Mouse (Mus musculus): ENCODE measurements around the gene Hs3st2.

The Hs3st2 gene

GRCm38 (mm10) chr7:121458075-121458474, 66.4 kb downstream of the Hs3st2 start:
- DNase-seq (ENCODE audit: low read depth, low spot score) = no peak

DNA sequence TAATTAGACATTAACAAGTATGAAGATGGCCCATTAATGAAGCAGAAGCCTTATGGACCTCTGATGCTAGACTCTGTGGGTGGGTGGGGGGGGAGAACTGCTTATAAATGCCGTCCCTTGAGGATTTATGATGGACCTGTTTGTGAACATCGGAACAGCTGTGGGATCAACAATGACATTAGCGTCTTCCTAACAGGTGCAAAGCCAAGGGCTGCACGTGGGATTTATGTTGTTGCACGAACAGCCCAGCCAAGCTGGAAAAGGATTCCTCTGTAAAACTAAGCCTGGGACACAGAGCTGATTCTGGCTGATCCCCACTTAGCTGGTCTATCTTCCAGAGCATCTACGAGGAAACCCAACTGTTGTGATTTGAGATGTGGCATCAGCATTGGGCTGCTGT, 69.0 kb downstream of the Hs3st2 start:
- no peak for DNase-seq (ENCODE audit: low read depth, low spot score)

DNA sequence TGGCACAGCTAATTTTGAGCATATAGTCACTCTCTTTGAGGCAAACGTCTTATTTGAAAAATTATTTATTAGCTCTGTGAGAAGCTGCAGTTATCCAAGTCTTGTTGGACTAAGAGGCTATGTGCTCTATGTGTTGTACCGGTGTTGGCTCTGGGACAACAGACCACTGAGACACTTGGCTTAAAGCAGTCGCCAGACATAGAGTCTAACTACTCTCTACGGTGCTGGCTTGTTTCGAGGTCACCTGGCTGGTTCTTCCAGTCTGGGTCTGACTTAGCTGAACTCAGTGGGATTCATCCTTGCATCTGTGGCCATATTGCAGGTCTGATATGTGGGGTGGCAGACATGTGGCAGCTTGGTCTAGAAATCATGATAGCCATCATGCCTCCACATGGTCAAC, 72.8 kb downstream of the Hs3st2 start:
- no peak for DNase-seq (ENCODE audit: low read depth, low spot score)

DNA sequence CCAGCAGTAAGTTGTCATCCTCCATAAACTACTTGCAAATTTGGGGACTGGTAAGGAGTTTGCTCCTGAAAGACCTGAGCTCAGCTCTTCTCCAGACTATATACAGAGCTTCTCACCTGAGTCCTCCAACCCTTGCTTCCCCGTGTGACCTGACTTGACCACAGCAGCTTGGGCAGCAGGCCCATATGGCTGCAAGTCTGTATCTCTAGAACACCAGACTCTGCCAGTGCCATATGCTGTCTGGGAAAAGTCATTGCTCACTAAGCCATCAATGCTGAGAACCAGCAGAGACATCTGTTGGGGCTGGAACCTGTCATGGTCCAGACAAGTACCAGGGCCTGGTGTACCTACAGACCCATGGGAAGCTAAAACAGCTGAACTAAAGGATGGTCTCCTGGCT, 73.5 kb downstream of the Hs3st2 start:
- no peak for DNase-seq (ENCODE audit: low read depth, low spot score)

- DNase-seq (ENCODE audit: low read depth, low spot score) = no peak
Measured at GRCm38 (mm10) chr7:121466331-121466730, 74.7 kb downstream of the Hs3st2 start.

- no peak for DNase-seq (ENCODE audit: low read depth, low spot score)
Measured at GRCm38 (mm10) chr7:121469435-121469834, 77.8 kb downstream of the Hs3st2 start.

GRCm38 (mm10) chr7:121478302-121478701, 86.6 kb downstream of the Hs3st2 start:
- no peak for DNase-seq (ENCODE audit: low read depth, low spot score)

DNA sequence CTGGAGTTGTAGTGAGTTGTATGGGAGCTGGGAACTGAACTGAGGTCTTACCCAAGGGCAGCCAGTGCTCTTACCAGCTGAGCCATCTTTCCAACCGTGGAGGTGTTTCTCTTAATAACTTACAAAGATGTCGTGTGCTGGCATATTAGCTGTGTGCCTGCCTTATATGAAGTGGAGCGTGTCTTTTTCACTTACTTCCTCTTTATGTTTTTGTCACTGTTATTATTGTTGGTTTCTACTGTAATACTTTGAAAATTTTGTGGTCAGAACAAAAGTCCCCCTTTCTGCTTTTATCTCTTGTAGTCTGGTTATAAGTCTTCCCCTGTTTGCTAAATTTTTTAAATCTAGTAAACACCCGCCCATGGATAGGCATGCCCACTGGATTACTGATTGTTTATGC, 88.4 kb downstream of the Hs3st2 start:
- no peak for DNase-seq (ENCODE audit: low read depth, low spot score)

- DNase-seq (ENCODE audit: low read depth, low spot score) = no peak
Measured at GRCm38 (mm10) chr7:121484590-121484989, 92.9 kb downstream of the Hs3st2 start.

DNA sequence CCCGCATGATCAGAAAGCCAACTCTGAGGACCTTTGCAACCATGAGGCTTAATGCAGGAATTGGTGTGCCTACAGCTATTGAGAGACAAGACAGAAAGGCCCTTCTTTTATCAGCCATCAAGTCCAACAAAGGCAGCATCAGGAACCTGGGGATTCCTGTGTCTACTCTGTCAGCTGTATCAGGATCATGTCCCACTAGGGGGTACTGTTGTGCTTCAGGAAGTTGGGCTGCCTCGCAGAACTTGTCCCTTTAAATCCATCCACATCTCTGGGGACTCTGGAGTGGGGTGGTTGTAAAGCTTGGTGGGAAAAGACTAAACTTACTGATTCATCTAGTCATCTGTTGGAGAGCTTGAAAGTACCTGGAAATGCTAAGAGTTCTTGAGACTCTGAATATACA, 93.6 kb downstream of the Hs3st2 start:
- no peak for DNase-seq (ENCODE audit: low read depth, low spot score)

DNA sequence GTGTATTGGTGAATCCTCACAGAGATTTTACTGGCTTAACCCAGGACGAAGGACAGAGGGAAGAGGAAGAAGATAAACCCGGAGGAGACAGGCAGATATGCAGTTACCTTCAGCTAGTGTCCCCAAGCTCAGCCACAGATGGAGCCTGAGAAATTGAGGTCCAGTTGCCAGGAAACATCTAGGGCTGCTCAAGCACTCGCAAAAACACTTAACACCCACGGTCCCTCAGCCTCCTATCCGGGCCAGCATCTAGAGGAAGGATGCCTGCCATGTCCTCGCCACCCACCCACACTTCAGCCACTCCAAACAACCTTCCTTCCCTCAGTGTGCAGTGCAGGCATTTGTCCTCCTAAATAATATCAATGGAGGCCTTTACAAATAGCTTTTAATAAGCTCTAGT, 95.6 kb downstream of the Hs3st2 start:
- no peak for DNase-seq (ENCODE audit: low read depth, low spot score)

DNA sequence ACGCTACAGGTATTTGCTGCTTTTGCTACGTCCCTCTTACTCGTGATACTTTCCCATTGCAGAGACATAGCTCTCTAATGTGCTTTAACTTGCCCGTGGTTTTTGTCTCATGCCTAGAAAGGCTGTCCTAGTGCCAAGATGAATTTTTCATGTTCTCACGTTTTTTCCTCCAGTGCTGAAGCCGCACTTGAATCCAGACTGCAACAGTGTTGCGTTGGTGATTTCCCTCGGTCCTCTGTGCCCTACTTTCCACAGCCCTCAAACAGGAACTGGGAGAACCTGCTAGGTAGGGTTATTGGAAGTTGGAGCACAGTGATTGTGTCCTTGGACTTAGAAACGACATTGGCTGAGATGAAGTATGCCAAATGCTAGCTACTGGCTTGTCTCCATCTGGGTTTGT, 97.7 kb downstream of the Hs3st2 start:
- no peak for DNase-seq (ENCODE audit: low read depth, low spot score)

DNA sequence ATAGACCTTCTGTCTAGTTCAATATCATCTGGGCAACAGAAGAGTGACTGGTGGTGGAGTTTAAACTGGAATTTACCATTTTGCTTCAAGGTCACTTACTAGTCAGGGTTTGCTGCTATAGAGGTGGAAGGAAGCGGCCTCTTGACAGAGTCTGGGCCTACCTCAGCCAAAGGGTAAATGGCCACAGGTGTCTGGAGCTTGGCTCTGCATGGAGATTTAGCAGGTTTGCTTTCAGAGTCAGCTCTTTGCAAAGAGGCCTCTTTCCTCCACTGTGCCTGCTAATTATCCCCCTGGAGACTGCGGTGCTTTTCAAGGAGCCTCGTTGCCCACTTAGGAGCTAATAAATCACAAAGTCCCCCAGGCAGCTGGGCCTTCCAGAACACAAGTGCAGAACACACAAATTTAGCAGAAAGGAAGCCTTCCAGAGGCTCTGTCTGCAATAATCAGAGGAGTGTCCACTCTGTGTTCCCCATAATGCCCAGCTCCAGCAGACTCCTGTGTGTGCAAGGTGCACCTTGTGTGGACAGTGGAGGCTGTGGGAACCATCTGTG, 99.9 kb downstream of the Hs3st2 start:
- no peak for DNase-seq (ENCODE audit: low read depth, low spot score)

- no peak for DNase-seq (ENCODE audit: low read depth, low spot score)
Measured at GRCm38 (mm10) chr7:121500516-121500915, 108.9 kb downstream of the Hs3st2 start.

GRCm38 (mm10) chr7:121501666-121502065, 110.0 kb downstream of the Hs3st2 start:
- no peak for DNase-seq (ENCODE audit: low read depth, low spot score)

GRCm38 (mm10) chr7:121516727-121517126, 125.1 kb downstream of the Hs3st2 start:
- DNase-seq (ENCODE audit: low read depth, low spot score) = no peak

GRCm38 (mm10) chr7:121517165-121517591, 125.5 kb downstream of the Hs3st2 start:
- DNase-seq (ENCODE audit: low read depth, low spot score) = no peak

GRCm38 (mm10) chr7:121522125-121522524, 130.5 kb downstream of the Hs3st2 start:
- no peak for DNase-seq (ENCODE audit: low read depth, low spot score)

DNA sequence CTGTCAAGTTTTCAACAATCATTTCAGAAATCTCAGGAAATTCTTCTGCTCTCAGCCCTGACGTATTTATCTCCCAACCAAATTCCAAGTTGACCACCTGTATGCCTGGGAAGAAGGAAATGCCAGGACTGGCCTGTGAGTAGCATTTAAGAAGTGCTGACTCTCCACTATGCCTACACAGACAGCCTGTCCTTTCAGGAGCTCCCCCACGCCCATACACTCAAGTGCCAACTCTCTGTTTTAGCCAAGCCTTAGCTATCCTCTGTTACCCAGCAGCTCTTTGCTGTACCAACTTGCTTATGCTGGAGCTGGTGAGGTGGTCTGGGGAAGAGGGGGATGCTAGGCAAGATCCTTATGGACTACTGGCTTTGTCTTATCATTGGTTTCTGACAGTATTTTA, 137.4 kb downstream of the Hs3st2 start:
- no peak for DNase-seq (ENCODE audit: low read depth, low spot score)

- no peak for DNase-seq (ENCODE audit: low read depth, low spot score)
Measured at GRCm38 (mm10) chr7:121533639-121534038, 142.0 kb downstream of the Hs3st2 start.

GRCm38 (mm10) chr7:121534386-121534785, 142.7 kb downstream of the Hs3st2 start:
- DNase-seq (ENCODE audit: low read depth, low spot score) = no peak

DNA sequence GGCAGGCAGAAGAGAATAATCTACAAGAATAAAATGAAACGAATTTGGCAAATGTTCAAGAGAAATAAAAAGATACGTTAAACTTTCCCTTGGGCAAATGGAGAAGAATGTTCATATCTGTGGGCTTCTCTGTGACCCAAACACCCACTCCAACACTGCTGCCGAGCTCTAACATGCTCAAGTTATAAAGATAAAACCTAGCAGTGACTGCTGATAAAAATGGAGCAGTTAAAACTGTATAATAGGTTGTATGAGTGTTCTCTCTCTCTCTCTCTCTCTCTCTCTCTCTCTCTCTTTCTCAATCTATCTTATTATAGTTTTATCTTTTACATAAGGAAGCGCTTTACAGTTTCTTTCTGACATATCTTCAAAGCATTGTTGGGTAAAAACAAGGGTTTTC, 144.3 kb downstream of the Hs3st2 start:
- DNase-seq (ENCODE audit: low read depth, low spot score) = no peak

GRCm38 (mm10) chr7:121539405-121540275, 148.0 kb downstream of the Hs3st2 start:
- no peak for DNase-seq (ENCODE audit: low read depth, low spot score)
